Mouse (Mus musculus): ENCODE results near the gene Gm11562. TPM values are rescaled to one million over a fixed set of nuclear protein-coding genes. Genes with fewer than 3 reads are reported as not detected.

Gm11562 gene
- polyA plus RNA-seq, 1 experiment from 2014 or later, result not detected

DNA sequence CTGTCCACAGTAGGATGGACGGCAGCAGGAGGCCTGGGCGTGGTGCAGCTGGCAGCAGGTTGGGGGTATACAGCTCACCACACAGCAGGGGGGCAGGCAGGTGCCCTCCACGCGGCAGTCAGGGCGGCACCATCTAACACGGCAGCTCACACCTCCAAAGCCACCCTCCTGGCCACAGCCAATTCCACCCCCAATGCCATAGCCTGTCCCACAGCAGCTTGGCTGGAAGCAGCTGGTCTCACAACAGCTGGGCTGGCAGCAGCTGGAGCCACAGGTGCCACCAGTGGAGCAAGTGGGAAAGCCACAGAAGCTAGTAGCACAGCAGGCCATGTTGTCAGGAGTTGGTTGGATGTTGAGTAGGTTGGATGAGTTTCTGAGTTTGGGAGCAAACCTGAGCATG lies 39.6 kb downstream of the Gm11562 start, which contains the start of gene Krtap1-5:
TSS of gene Krtap1-5 (minus strand) at position 381 of the 400 bp plus-strand sequence.
- H3K36me3 ChIP-seq (replicated peaks), result no peaks in the 10 kb centered on the region
- H3K27ac ChIP-seq (replicated peaks), result no peak within 1 kb of the TSS
- no peak for DNase-seq (ENCODE audit: low spot score)
- no peaks in the 10 kb centered on the region for H3K27me3 ChIP-seq (replicated peaks; ENCODE audit: low read depth, poor library complexity, severe bottlenecking)
- no peaks in the 10 kb centered on the region for H3K9me3 ChIP-seq
- WGBS, result 88% methylated on average over 6 of the region's 6 CpGs
- no peaks in the 10 kb centered on the region for H3K4me1 ChIP-seq
- no peak within 1 kb of the TSS for H3K4me3 ChIP-seq

DNA sequence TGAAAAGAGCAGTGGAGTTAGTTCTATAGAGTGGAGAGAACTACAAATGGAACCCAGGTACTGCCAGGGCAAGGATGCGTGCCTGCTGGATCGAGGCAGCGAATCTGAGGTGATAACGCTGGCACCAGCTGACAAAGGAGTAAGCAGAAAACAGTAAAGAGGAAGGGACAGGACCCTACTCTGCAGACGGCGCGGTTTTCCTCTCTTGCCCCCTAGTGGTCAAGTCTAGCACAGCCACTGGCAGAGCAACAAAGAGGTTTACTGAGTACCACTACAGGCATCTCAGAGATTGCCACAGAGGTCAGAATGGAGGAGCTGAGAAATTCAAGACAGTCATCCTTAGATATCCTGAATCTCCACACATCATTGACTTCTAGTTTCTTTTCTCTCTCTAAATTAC lies 46.1 kb downstream of the Gm11562 start:
- H3K4me3 ChIP-seq, result peak overlapping the region; percentile 38
- WGBS, result 5% methylated on average over 7 of the region's 7 CpGs

DNA sequence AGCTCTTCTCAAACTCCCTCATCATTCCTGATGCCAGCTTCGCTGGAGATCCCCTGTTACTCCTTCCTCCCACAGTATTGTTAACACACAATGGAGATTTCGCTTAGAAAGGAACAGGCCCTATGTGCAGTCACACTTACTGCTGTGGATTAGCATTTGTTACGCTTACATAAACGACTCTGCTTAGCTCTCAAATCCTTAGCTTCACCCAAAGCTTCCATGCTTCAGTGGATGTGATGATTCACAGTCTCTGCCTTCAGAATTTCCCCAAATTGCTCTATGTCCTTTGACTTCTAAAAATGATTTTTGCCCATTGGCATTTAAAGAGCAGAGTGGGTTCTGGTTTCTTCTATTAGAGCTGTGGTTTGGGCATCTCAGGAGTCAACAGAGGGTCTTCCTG lies 47.1 kb downstream of the Gm11562 start:
- no peak for DNase-seq (ENCODE audit: low spot score)
- no peak overlapping the region for H3K27ac ChIP-seq (replicated peaks)
- no peaks in the 10 kb centered on the region for H3K27me3 ChIP-seq (replicated peaks; ENCODE audit: low read depth, poor library complexity, severe bottlenecking)
- H3K4me1 ChIP-seq, result no peaks in the 10 kb centered on the region
- H3K4me3 ChIP-seq, result no peak overlapping the region
- no peaks in the 10 kb centered on the region for H3K9me3 ChIP-seq
- no peaks in the 10 kb centered on the region for H3K36me3 ChIP-seq (replicated peaks)
- 63% methylated on average over 4 of the region's 4 CpGs for whole genome bisulfite sequencing

More for the DNA sequence above, 46.1 kb downstream of the Gm11562 start:
- H3K27me3 ChIP-seq (replicated peaks; ENCODE audit: low read depth, poor library complexity, severe bottlenecking), result no peaks in the 10 kb centered on the region
- no peak overlapping the region for H3K27ac ChIP-seq (replicated peaks)
- peak; percentile 84 for DNase-seq (ENCODE audit: low spot score)
- H3K9me3 ChIP-seq, result no peaks in the 10 kb centered on the region
- H3K4me1 ChIP-seq, result no peaks in the 10 kb centered on the region
- no peaks in the 10 kb centered on the region for H3K36me3 ChIP-seq (replicated peaks)

Other genes starting within 250 kb of the Gm11562 start
- 0.26 and 0.39 TPM in 2 replicates for gene Krt28, start 245.5 kb downstream of the Gm11562 start, polyA plus RNA-seq (2016; fragmentation: Nextera tagmentation; extraction: Ambion mirVana)
- gene Krt10, start 231.1 kb downstream of the Gm11562 start, polyA plus RNA-seq (2016; fragmentation: Nextera tagmentation; extraction: Ambion mirVana), result 18.6 and 25.3 TPM in 2 replicates
- not detected in 2 replicates for gene Krt12, start 198.2 kb downstream of the Gm11562 start, polyA plus RNA-seq (2016; fragmentation: Nextera tagmentation; extraction: Ambion mirVana)
- gene Krt20, start 182.3 kb downstream of the Gm11562 start, polyA plus RNA-seq (2016; fragmentation: Nextera tagmentation; extraction: Ambion mirVana), result 0.97 and 1.00 TPM in 2 replicates
- gene Krt23, start 127.3 kb downstream of the Gm11562 start, polyA plus RNA-seq (2016; fragmentation: Nextera tagmentation; extraction: Ambion mirVana), result 0.21 and 0.31 TPM in 2 replicates
- gene Krt39, start 99.1 kb downstream of the Gm11562 start, polyA plus RNA-seq (2016; fragmentation: Nextera tagmentation; extraction: Ambion mirVana), result not detected in 2 replicates
- not detected in 2 replicates for gene Krt40, start 77.3 kb downstream of the Gm11562 start, polyA plus RNA-seq (2016; fragmentation: Nextera tagmentation; extraction: Ambion mirVana)
- gene Krtap3-3, start 69.6 kb downstream of the Gm11562 start, polyA plus RNA-seq (2016; fragmentation: Nextera tagmentation; extraction: Ambion mirVana), result not detected in 2 replicates
- gene Krtap3-2, start 63.6 kb downstream of the Gm11562 start, polyA plus RNA-seq (2016; fragmentation: Nextera tagmentation; extraction: Ambion mirVana), result not detected in 2 replicates
- not detected in 2 replicates for gene Gm11939, start 61.0 kb downstream of the Gm11562 start, polyA plus RNA-seq (2016; fragmentation: Nextera tagmentation; extraction: Ambion mirVana)
- gene Krtap3-1, start 53.8 kb downstream of the Gm11562 start, polyA plus RNA-seq (2016; fragmentation: Nextera tagmentation; extraction: Ambion mirVana), result not detected in 2 replicates
- not detected in 2 replicates for gene Krtap1-5, start 39.4 kb downstream of the Gm11562 start, polyA plus RNA-seq (2016; fragmentation: Nextera tagmentation; extraction: Ambion mirVana)
- gene Krtap1-4, start 36.8 kb downstream of the Gm11562 start, polyA plus RNA-seq (2016; fragmentation: Nextera tagmentation; extraction: Ambion mirVana), result not detected in 2 replicates
- gene Krtap1-3, start 29.1 kb downstream of the Gm11562 start, polyA plus RNA-seq (2016; fragmentation: Nextera tagmentation; extraction: Ambion mirVana), result not detected in 2 replicates
- gene Krtap9-3, start 22.3 kb downstream of the Gm11562 start, polyA plus RNA-seq (2016; fragmentation: Nextera tagmentation; extraction: Ambion mirVana), result not detected in 2 replicates
- not detected in 2 replicates for gene Gm11938, start 17.1 kb downstream of the Gm11562 start, polyA plus RNA-seq (2016; fragmentation: Nextera tagmentation; extraction: Ambion mirVana)
- not detected in 2 replicates for gene Gm11937, start 10.2 kb downstream of the Gm11562 start, polyA plus RNA-seq (2016; fragmentation: Nextera tagmentation; extraction: Ambion mirVana)
- not detected in 2 replicates for gene Krtap2-4, start 5.6 kb downstream of the Gm11562 start, polyA plus RNA-seq (2016; fragmentation: Nextera tagmentation; extraction: Ambion mirVana)
- not detected in 2 replicates for gene Krtap4-1, start 7.8 kb upstream of the Gm11562 start, polyA plus RNA-seq (2016; fragmentation: Nextera tagmentation; extraction: Ambion mirVana)
- gene Krtap4-2, start 14.6 kb upstream of the Gm11562 start, polyA plus RNA-seq (2016; fragmentation: Nextera tagmentation; extraction: Ambion mirVana), result not detected in 2 replicates
- gene Krtap4-7, start 23.7 kb upstream of the Gm11562 start, polyA plus RNA-seq (2016; fragmentation: Nextera tagmentation; extraction: Ambion mirVana), result not detected in 2 replicates
- not detected in 2 replicates for gene Gm11555, start 29.8 kb upstream of the Gm11562 start, polyA plus RNA-seq (2016; fragmentation: Nextera tagmentation; extraction: Ambion mirVana)
- not detected in 2 replicates for gene Gm11563, start 38.5 kb upstream of the Gm11562 start, polyA plus RNA-seq (2016; fragmentation: Nextera tagmentation; extraction: Ambion mirVana)
- not detected in 2 replicates for gene Krtap4-6, start 45.5 kb upstream of the Gm11562 start, polyA plus RNA-seq (2016; fragmentation: Nextera tagmentation; extraction: Ambion mirVana)
- gene Gm14190, start 70.3 kb upstream of the Gm11562 start, polyA plus RNA-seq (2016; fragmentation: Nextera tagmentation; extraction: Ambion mirVana), result not detected in 2 replicates
- gene Gm14180, start 113.9 kb upstream of the Gm11562 start, polyA plus RNA-seq (2016; fragmentation: Nextera tagmentation; extraction: Ambion mirVana), result not detected in 2 replicates
- gene Gm11595, start 152.5 kb upstream of the Gm11562 start, polyA plus RNA-seq (2016; fragmentation: Nextera tagmentation; extraction: Ambion mirVana), result not detected in 2 replicates
- not detected in 2 replicates for gene Krtap4-8, start 160.3 kb upstream of the Gm11562 start, polyA plus RNA-seq (2016; fragmentation: Nextera tagmentation; extraction: Ambion mirVana)
- not detected in 2 replicates for gene Krtap4-9, start 164.8 kb upstream of the Gm11562 start, polyA plus RNA-seq (2016; fragmentation: Nextera tagmentation; extraction: Ambion mirVana)
- gene Gm11596, start 173.0 kb upstream of the Gm11562 start, polyA plus RNA-seq (2016; fragmentation: Nextera tagmentation; extraction: Ambion mirVana), result not detected in 2 replicates
- gene Gm11569, start 178.5 kb upstream of the Gm11562 start, polyA plus RNA-seq (2016; fragmentation: Nextera tagmentation; extraction: Ambion mirVana), result not detected in 2 replicates
- gene Gm11554, start 184.0 kb upstream of the Gm11562 start, polyA plus RNA-seq (2016; fragmentation: Nextera tagmentation; extraction: Ambion mirVana), result not detected in 2 replicates
- not detected in 2 replicates for gene Krtap4-13, start 189.5 kb upstream of the Gm11562 start, polyA plus RNA-seq (2016; fragmentation: Nextera tagmentation; extraction: Ambion mirVana)
- gene Gm11564, start 195.2 kb upstream of the Gm11562 start, polyA plus RNA-seq (2016; fragmentation: Nextera tagmentation; extraction: Ambion mirVana), result not detected in 2 replicates
- not detected in 2 replicates for gene 2300003K06Rik, start 217.6 kb upstream of the Gm11562 start, polyA plus RNA-seq (2016; fragmentation: Nextera tagmentation; extraction: Ambion mirVana)
- not detected in 2 replicates for gene Krtap4-16, start 231.2 kb upstream of the Gm11562 start, polyA plus RNA-seq (2016; fragmentation: Nextera tagmentation; extraction: Ambion mirVana)
- not detected in 2 replicates for gene Gm11568, start 237.5 kb upstream of the Gm11562 start, polyA plus RNA-seq (2016; fragmentation: Nextera tagmentation; extraction: Ambion mirVana)
- gene Gm11559, start 244.0 kb upstream of the Gm11562 start, polyA plus RNA-seq (2016; fragmentation: Nextera tagmentation; extraction: Ambion mirVana), result not detected in 2 replicates

All from embryonic facial prominence, embryonic 10.5 days (tissue).